Mouse (Mus musculus) neural tube, embryonic 14.5 days (tissue): ENCODE results near the gene Cpped1. TPM values are rescaled to one million over a fixed set of nuclear protein-coding genes. Genes with fewer than 3 reads are reported as not detected.

Source experiments
- ATAC-seq: fragments of 200-750 bp; cut with Nextera tagmentation; 2 replicates; pipeline ENCODE4 v1.8.0; 2017; ENCODE audit warnings: low read depth, mild to moderate bottlenecking, moderate TSS enrichment, moderate library complexity
- H3K27ac ChIP-seq: fragments of 300-500 bp; sonication (generic); 2 replicates; pipeline ENCODE4 v1.5.1; 2014; ENCODE audit warnings: low read depth, mild to moderate bottlenecking, control low read depth, low read length, moderate library complexity, mixed read lengths
- H3K27me3 ChIP-seq: fragments of 300-500 bp; sonication (generic); 2 replicates; pipeline ENCODE4 v1.6.1; 2014; ENCODE audit warnings: low read length; ENCODE audit not compliant: control insufficient read depth, insufficient read depth
- H3K36me3 ChIP-seq: fragments of 300-500 bp; sonication (generic); 2 replicates; pipeline ENCODE4 v1.6.1; 2014; ENCODE audit warnings: low read length, mixed read lengths; ENCODE audit not compliant: control insufficient read depth, insufficient read depth
- H3K4me1 ChIP-seq: fragments of 300-500 bp; sonication (generic); 2 replicates; pipeline ENCODE4 v1.6.1; 2014; ENCODE audit warnings: low read length; ENCODE audit not compliant: control insufficient read depth, insufficient read depth
- H3K4me2 ChIP-seq: fragments of 300-500 bp; sonication (generic); 2 replicates; pipeline ENCODE4 v1.6.1; 2014; ENCODE audit warnings: mild to moderate bottlenecking, low read depth, low read length, control low read depth
- H3K4me3 ChIP-seq: fragments of 300-500 bp; sonication (generic); 2 replicates; pipeline ENCODE4 v1.5.1; 2014; ENCODE audit warnings: low read depth, low read length, control low read depth, mixed read lengths
- H3K9ac ChIP-seq: fragments of 300-500 bp; sonication (generic); replicated peaks from 2 replicates; pipeline ENCODE4 v1.6.1; 2014; ENCODE audit warnings: low read depth, mild to moderate bottlenecking, control low read depth, low read length, mixed read lengths
- H3K9me3 ChIP-seq: fragments of 300-500 bp; sonication (generic); 2 replicates; pipeline ENCODE4 v1.6.1; 2016; ENCODE audit warnings: low read length; ENCODE audit not compliant: control insufficient read depth
- WGBS: fragments of 180-500 bp; shearing (Covaris S2); extraction: QIAGEN DNeasy Blood & Tissue Kit; methylation state at CpG from one replicate; pipeline ENCODE4 v1.1.7; 2014; 5-methylcytosine and 5-hydroxymethylcytosine counted together
- polyA plus RNA-seq: library from polyadenylated mRNA; unstranded; fragments of >200 nt; fragmentation: Nextera tagmentation; extraction: Ambion mirVana; gene quantifications from 2 replicates; pipeline ENCODE4 v1.2.1, GENCODE M21; 2014

Cpped1 gene
- 18.9 and 22.6 TPM in 2 replicates for polyA plus RNA-seq

DNA sequence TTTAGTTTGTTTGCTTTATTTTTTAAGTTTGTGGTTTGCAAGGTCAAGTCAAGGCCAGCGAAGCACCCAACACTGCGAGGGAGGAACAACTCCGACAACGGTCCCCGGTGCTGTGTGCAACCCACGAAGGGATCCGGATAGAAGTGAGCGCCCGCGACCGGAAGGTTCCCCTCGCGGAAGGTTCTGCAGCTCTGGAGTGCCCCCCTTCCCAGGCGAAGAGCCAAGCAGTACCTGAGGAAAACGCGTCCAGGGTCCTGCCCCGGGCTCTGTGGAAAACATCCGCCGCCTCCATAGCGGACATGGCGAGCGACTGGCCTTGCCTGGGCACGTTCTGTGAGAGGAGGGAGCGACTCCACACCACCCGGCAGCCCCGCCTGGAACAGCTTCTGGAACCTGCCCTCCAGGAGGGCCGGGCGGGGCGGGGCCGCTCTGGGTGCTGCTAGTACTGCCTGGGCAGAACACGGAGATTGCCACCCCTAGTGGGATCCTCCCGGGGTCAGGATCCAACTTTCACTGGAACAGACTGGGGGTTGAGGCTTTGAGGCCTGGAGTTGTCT, at the start of gene Cpped1:
TSS of gene Cpped1 (minus strand) at position 411 of the 557 bp plus-strand sequence.
- Histone ChIP-seq H3K4me2 (peak within 1 kb of the TSS; percentile 73), H3K27ac (peak within 1 kb of the TSS; percentile 78), H3K9me3 (no peaks in the 10 kb centered on the region), H3K4me1 (peaks cover 6% of the 10 kb centered on the region; the same call in 1 of the 2 replicates), H3K4me3 (peak within 1 kb of the TSS; percentile 54), H3K36me3 (no peaks in the 10 kb centered on the region), H3K27me3 (no peaks in the 10 kb centered on the region), H3K9ac (peak within 1 kb of the TSS; percentile 72)
- peak; percentile 98 for ATAC-seq
- under 1% methylated on average over 32 of the region's 32 CpGs for WGBS

DNA sequence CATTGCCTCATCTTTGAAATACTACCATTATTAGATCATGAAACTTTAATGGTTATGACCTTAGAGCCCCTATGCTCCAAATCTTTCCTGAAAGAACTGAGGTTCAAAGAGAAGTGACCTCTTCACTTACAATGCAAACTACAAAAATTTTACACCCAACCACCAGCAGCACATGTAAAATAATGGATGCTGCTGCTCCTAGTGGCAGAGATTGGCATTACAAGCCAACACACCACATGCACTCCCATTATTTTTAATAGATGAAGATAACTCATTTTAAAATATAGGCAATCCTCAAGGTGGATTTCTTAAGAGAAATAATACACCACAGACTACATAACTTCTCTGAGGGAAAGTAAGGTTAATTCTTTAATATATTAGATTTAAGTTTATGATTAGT, 31.2 kb upstream of the Cpped1 start:
- H3K4me1 ChIP-seq = no peaks in the 10 kb centered on the region
- H3K27ac ChIP-seq = no peak overlapping the region
- H3K4me2 ChIP-seq = no peak overlapping the region
- no peak overlapping the region for H3K9ac ChIP-seq
- no peak overlapping the region for H3K4me3 ChIP-seq
- H3K36me3 ChIP-seq = no peaks in the 10 kb centered on the region
- no peaks in the 10 kb centered on the region for H3K27me3 ChIP-seq
- H3K9me3 ChIP-seq = no peaks in the 10 kb centered on the region
- no peak for ATAC-seq

DNA sequence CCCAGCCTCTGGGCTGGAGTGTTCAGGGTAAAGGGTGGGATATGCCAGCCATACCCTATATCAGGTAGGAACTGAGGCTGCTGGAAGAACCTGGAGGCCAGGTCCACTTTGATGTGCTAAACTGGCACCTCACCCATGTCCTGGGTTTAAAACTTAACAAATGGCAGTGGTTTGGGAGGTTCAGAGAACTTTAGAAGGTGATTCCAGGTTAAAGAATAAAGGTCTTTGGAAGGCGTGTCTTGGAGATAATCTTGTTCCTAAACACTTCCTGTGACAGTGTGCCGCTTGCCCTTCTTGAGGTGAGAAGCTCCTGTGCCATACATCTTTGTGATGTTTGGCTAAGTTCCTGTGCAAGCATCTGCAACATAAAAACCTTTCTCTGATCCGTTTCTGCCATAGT, 1.6 kb upstream of the Cpped1 start:
- no peaks in the 10 kb centered on the region for H3K36me3 ChIP-seq
- 84% methylated on average over 3 of the region's 3 CpGs for WGBS
- H3K27me3 ChIP-seq = no peaks in the 10 kb centered on the region
- no peaks in the 10 kb centered on the region for H3K9me3 ChIP-seq
- H3K4me3 ChIP-seq = no peak overlapping the region
- H3K27ac ChIP-seq = no peak overlapping the region
- no peak for ATAC-seq
- no peak overlapping the region for H3K9ac ChIP-seq
- H3K4me1 ChIP-seq = peaks cover 6% of the 10 kb centered on the region; the same call in 1 of the 2 replicates
- no peak overlapping the region for H3K4me2 ChIP-seq

DNA sequence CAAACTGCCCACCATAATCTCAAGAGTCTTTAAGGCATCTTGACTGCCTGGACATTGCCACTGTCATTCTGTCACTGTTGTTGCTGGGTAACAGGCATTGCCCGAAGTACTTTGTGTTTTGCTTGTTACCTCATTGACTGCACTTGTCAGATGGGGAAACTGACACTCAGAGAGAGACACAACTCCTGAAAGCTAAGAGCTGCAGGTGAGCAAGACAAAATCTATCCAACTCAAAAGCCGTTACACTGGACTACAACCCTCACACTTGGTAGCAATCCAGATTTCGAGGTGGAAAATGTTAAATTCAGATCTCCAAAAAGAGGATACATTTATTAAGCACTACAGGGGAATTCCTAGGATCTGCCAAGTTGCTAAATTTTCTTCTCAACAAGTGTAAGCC, 572 bp upstream of the Cpped1 start:
- WGBS = 81% methylated on average over 3 of the region's 3 CpGs
- Histone ChIP-seq H3K4me3 (no peak overlapping the region), H3K36me3 (no peaks in the 10 kb centered on the region), H3K4me1 (peaks cover 6% of the 10 kb centered on the region; the same call in 1 of the 2 replicates), H3K9me3 (no peaks in the 10 kb centered on the region), H3K27me3 (no peaks in the 10 kb centered on the region), H3K4me2 (no peak overlapping the region), H3K9ac (no peak overlapping the region), H3K27ac (no peak overlapping the region)
- ATAC-seq = no peak

DNA sequence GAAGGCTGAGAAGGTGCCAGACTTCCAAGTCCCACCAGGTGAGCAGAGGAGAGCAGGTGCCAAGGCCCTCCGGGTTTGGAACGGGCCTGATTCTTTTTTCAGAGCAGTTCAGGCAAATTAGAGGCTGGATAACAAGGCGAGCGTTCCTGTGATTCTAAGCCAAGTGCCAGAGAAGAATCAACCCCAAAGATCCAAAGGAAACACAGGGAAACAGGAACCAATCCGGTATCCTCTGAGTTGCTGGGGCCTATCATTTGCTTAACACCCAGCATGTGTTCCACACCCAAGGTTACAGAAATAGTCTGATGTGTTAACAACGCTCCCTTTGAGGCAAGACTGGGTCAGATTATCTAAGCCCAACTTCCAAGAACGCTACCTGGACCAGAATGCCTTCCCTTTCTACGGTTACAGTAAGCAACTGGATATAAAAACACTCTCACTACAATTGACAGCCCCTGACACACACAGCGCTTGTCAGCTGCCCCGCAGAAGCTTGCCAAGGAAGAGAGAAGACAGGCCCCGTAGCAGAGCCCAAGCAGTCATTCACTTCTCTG, 707 bp downstream of the Cpped1 start:
- ATAC-seq = peak; percentile 71
- Histone ChIP-seq H3K9me3 (no peaks in the 10 kb centered on the region), H3K36me3 (no peaks in the 10 kb centered on the region), H3K9ac (peak overlapping the region; percentile 72), H3K27me3 (no peaks in the 10 kb centered on the region), H3K27ac (peak overlapping the region; percentile 78), H3K4me1 (peaks cover 6% of the 10 kb centered on the region; the same call in 1 of the 2 replicates), H3K4me3 (peak overlapping the region; percentile 54), H3K4me2 (peak overlapping the region; percentile 73)
- 26% methylated on average over 11 of the region's 11 CpGs for WGBS

DNA sequence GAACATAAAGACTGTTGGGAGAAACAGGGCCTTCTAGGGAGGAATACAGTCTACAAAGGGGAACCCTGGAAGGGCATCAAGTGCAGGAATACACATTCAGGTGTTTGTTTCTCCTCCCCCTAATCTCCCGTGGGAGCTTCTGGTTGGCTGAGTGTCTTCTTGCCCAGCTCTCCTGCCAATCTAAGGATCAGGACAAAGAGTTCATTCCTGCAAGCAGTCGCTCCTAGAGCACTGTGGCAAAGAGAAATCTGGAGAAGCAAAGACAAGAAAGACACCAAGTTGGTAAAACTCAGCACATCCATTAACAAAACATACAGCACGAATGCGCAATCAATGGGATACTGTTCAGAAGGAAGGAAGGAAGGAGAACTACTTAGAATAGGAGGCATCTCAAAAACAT, 1.4 kb downstream of the Cpped1 start:
- no peak for ATAC-seq
- WGBS = 88% methylated on average over 4 of the region's 4 CpGs

DNA sequence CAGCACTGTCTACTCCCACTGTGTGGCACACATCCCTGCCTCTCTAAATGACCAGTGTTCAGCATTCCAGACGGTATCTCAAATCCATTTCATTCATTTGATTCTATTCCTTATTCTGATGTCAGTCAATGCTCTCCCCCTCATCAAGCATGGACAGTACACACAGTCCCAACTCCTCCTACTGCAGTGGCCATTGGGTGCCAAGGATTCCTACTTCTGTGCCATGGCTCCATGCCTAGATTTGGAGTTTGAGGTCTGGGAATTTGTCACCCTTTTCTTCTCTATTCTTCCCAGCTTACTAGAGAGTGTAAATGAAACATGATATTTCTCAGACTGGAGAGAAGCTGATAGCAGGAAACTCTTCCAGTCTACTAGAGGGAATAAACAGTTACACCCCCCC, 2.3 kb downstream of the Cpped1 start:
- H3K4me3 ChIP-seq = no peak overlapping the region
- no peak overlapping the region for H3K9ac ChIP-seq
- WGBS = 86% methylated on average over 1 of the region's 1 CpGs
- ATAC-seq = no peak
- no peaks in the 10 kb centered on the region for H3K9me3 ChIP-seq
- no peak overlapping the region for H3K27ac ChIP-seq
- peaks cover 6% of the 10 kb centered on the region; the same call in 1 of the 2 replicates for H3K4me1 ChIP-seq
- no peak overlapping the region for H3K4me2 ChIP-seq
- no peaks in the 10 kb centered on the region for H3K36me3 ChIP-seq
- no peaks in the 10 kb centered on the region for H3K27me3 ChIP-seq

More for the DNA sequence above, 1.4 kb downstream of the Cpped1 start:
- no peaks in the 10 kb centered on the region for H3K27me3 ChIP-seq
- no peaks in the 10 kb centered on the region for H3K9me3 ChIP-seq
- H3K4me1 ChIP-seq = peaks cover 6% of the 10 kb centered on the region; the same call in 1 of the 2 replicates
- peak overlapping the region; percentile 72; the same call in 1 of the 2 replicates for H3K9ac ChIP-seq
- H3K27ac ChIP-seq = no peak overlapping the region
- H3K4me2 ChIP-seq = peak overlapping the region; percentile 73
- H3K4me3 ChIP-seq = 0 out of 2 replicates have a peak overlapping the region, but pooled peaks have one; percentile 54
- H3K36me3 ChIP-seq = no peaks in the 10 kb centered on the region

DNA sequence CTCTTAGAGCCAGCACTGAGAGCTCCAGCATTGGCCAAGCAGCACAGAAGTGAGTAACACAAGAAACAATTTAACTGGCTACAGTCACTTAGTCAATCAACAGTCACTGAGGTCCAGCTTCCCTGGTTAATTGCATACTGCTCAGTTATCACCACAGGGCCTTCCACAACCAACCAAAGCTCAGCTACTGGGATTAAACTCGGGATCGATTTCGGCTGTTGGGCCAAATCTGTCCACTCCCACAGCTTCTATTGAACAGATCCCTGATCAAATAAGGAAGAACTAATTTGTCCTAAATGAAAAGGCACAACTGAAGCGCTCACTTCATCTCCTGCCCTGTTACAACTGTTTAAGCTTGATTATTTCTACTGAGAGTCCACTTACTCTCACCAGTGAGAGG, 4.0 kb downstream of the Cpped1 start:
- Histone ChIP-seq H3K4me1 (peaks cover 6% of the 10 kb centered on the region; the same call in 1 of the 2 replicates), H3K4me3 (no peak overlapping the region), H3K27ac (no peak overlapping the region), H3K27me3 (no peaks in the 10 kb centered on the region), H3K36me3 (no peaks in the 10 kb centered on the region), H3K4me2 (no peak overlapping the region), H3K9ac (no peak overlapping the region), H3K9me3 (no peaks in the 10 kb centered on the region)
- no peak for ATAC-seq
- 91% methylated on average over 4 of the region's 4 CpGs for WGBS

DNA sequence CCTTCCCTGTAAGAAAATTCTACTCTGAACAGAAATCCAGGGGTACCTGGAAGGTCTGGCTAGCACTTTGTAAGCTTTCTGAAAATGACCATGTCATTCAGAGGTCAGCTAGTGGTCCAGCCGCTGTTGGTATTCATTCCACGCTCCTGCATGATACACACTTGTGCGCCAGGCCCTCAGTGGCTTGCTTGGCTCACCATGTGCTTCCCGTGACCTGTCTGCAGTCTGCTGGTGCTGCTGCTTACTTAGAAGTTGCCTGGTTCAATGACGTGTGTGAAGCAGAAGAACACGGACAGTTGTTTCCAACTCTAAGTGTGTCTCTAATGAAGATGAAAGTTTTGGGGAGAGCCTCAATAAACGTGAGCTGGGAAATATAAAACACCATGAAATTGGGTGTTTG, 7.2 kb downstream of the Cpped1 start:
- H3K27ac ChIP-seq = no peak overlapping the region
- no peak overlapping the region for H3K4me2 ChIP-seq
- 80% methylated on average over 7 of the region's 7 CpGs for WGBS
- H3K4me3 ChIP-seq = no peak overlapping the region
- H3K9me3 ChIP-seq = no peaks in the 10 kb centered on the region
- no peak overlapping the region for H3K9ac ChIP-seq
- no peak for ATAC-seq
- no peaks in the 10 kb centered on the region for H3K4me1 ChIP-seq
- H3K36me3 ChIP-seq = no peaks in the 10 kb centered on the region
- no peaks in the 10 kb centered on the region for H3K27me3 ChIP-seq
